Mouse (Mus musculus) kidney, postnatal 0 days (tissue): ENCODE measurements at regions not wholly inside any gene's neighbourhood (a gene's known extent, or its start where the extent isn't known, plus 50 kb on each side); places are given as distances from the start of the nearest gene placed in this dataset.

Source experiments
- ATAC-seq: fragments of 200-750 bp; cut with Nextera tagmentation; replicated peaks from 2 replicates; pipeline ENCODE4 v1.8.0; 2017; ENCODE audit warnings: low read depth, moderate number of reproducible peaks, moderate TSS enrichment, moderate library complexity; ENCODE audit not compliant: low FRiP score
- DNase-seq: peaks from one replicate; pipeline ENCODE4 v3.0.0-alpha.2; 2016; ENCODE audit warnings: low spot score
- H3K27ac ChIP-seq: fragments of 300-500 bp; sonication (generic); 2 replicates; pipeline ENCODE4 v1.5.1; 2014; ENCODE audit warnings: mild to moderate bottlenecking
- H3K27me3 ChIP-seq: fragments of 300-500 bp; sonication (generic); 2 replicates; pipeline ENCODE4 v1.6.1; 2014; ENCODE audit warnings: low read length, mixed read lengths; ENCODE audit not compliant: insufficient read depth
- H3K36me3 ChIP-seq: fragments of 300-500 bp; sonication (generic); 2 replicates; pipeline ENCODE4 v1.6.1; 2014; ENCODE audit warnings: low read length, mixed read lengths; ENCODE audit not compliant: insufficient read depth
- H3K4me1 ChIP-seq: fragments of 300-500 bp; sonication (generic); replicated peaks from 2 replicates; pipeline ENCODE4 v1.6.1; 2014; ENCODE audit warnings: antibody characterized with exemption, low read length, mixed read lengths; ENCODE audit not compliant: insufficient read depth
- H3K4me2 ChIP-seq: fragments of 300-500 bp; sonication (generic); 2 replicates; pipeline ENCODE4 v1.6.1; 2014; ENCODE audit warnings: mild to moderate bottlenecking, low read length, moderate library complexity, mixed read lengths
- H3K4me3 ChIP-seq: fragments of 300-500 bp; sonication (generic); replicated peaks from 2 replicates; pipeline ENCODE4 v1.5.1; 2014; ENCODE audit warnings: low read depth, low read length
- H3K9ac ChIP-seq: fragments of 300-500 bp; sonication (generic); 2 replicates; pipeline ENCODE4 v1.6.1; 2014; ENCODE audit warnings: low read depth, low read length
- H3K9me3 ChIP-seq: fragments of 300-500 bp; sonication (generic); replicated peaks from 2 replicates; pipeline ENCODE4 v1.6.1; 2016; ENCODE audit warnings: low read length, inconsistent platforms, mixed read lengths
- CTCF ChIP-seq: IDR thresholded peaks from 2 replicates; pipeline ENCODE4 v1.5.1; 2016; ENCODE audit warnings: antibody characterized with exemption, low read depth, mild to moderate bottlenecking, moderate library complexity
- WGBS: fragments of 180-500 bp; shearing (Covaris S2); extraction: QIAGEN DNeasy Blood & Tissue Kit; methylation state at CpG from one replicate; pipeline ENCODE4 v1.1.7; 2014; 5-methylcytosine and 5-hydroxymethylcytosine counted together

DNA sequence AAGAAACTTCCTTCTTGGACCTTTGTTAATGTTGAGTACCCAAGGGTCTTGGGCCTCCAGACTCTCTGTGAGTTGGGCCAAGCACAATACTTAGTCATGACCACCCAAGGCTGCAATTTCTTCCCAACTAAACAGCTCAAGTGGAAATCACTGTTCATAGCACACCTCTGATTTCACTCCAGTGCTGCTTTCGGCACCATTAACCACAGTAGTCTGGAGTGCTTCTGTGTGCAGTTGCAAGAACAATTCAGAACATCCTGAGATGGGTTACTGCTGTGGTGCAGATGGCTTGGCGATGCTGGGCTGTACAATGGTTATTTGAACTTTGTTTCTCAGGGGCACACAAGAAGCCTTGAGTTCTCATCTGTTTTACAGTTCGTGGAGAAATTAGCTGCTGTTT lies 556.5 kb upstream of the Mpdz start:
- no peak overlapping the region for H3K27ac ChIP-seq
- TF ChIP-seq CTCF = no peak
- 0 out of 2 replicates have a peak, but pooled peaks cover 7% of the 10 kb centered on the region for H3K4me1 ChIP-seq
- H3K4me3 ChIP-seq = no peak overlapping the region
- DNase-seq (no peak), ATAC-seq (no peak)
- no peaks in the 10 kb centered on the region for H3K36me3 ChIP-seq
- no peaks in the 10 kb centered on the region for H3K27me3 ChIP-seq
- no peaks in the 10 kb centered on the region for H3K9me3 ChIP-seq
- no peak overlapping the region for H3K4me2 ChIP-seq
- H3K9ac ChIP-seq = no peak overlapping the region
- whole genome bisulfite sequencing = 76% methylated on average over 3 of the region's 3 CpGs

DNA sequence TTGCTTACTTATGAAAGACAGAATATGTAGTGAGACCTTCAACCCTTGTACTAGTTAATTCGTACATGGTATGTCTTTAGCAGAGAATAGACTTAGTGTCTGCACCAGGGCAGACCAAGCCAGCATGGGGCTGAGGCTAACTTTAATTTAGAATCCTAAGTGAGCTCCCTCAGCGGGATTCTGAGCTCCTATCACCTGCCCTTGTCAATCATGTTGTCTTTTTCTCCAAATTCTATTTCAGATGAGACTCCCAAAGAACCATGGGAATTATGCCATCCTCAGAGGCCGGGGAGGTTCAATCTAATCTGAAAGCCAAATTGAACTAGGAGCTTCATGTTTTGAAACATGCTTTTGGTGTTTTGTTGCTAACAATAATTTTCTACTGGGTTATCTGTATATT lies 553.8 kb upstream of the Mpdz start:
- Histone ChIP-seq H3K4me1 (0 out of 2 replicates have a peak, but pooled peaks cover 5% of the 10 kb centered on the region), H3K9ac (no peak overlapping the region), H3K9me3 (no peaks in the 10 kb centered on the region), H3K4me2 (no peak overlapping the region), H3K27ac (no peak overlapping the region), H3K27me3 (no peaks in the 10 kb centered on the region), H3K36me3 (no peaks in the 10 kb centered on the region), H3K4me3 (no peak overlapping the region)
- no peak for TF ChIP-seq CTCF
- no peak for DNase-seq
- ATAC-seq = no peak
- WGBS = 82% methylated on average over 3 of the region's 3 CpGs

DNA sequence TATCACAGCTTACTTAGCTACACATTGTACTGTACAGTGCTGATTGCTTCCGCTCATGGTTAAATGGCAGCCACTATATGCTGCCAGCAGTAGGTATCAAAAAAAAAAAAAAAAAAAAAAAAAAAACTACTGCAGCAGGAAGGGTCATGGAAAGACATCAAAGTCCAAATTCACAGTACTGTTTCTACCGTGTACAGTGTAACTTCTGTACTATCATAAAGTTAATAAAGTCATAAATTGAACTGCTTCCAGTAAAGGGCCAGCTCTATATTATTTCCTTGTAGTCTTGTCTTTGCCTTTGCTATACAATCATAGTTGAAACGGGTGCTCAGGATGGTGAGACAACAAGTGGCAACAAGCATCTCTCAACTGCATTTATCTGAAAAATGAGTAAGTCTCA lies 552.6 kb upstream of the Mpdz start:
- Histone ChIP-seq H3K36me3 (no peaks in the 10 kb centered on the region), H3K27ac (no peak overlapping the region), H3K9ac (no peak overlapping the region), H3K27me3 (no peaks in the 10 kb centered on the region), H3K4me1 (no peaks in the 10 kb centered on the region), H3K4me2 (no peak overlapping the region), H3K9me3 (no peaks in the 10 kb centered on the region), H3K4me3 (no peak overlapping the region)
- 86% methylated on average over 3 of the region's 3 CpGs for WGBS
- DNase-seq (no peak), ATAC-seq (no peak)
- no peak for TF ChIP-seq CTCF

DNA sequence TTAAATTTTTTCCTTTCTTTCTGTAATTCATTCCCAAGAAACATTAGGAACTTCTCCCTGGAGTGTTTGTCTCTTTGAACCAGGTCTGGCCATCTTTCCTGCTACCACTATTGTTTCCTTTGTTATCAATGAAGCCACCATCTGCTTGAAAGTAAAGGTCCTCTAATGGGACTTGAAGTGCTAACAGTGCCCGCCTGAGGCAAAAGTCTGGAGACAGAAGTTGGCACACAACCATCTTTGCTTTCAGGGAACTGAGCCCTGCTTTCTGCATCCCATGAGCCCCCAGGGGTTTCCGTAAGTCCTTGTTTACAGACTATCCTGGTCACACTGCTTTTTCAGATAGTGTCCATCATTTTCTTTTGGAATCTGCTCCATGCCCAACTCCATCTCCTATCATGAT lies 546.2 kb upstream of the Mpdz start:
- DNase-seq = no peak
- 93% methylated on average over 2 of the region's 2 CpGs for WGBS
- H3K27me3 ChIP-seq = no peaks in the 10 kb centered on the region
- no peak for ATAC-seq
- no peak overlapping the region for H3K27ac ChIP-seq
- H3K9me3 ChIP-seq = no peaks in the 10 kb centered on the region
- no peak overlapping the region for H3K9ac ChIP-seq
- H3K4me3 ChIP-seq = no peak overlapping the region
- TF ChIP-seq CTCF = no peak
- no peaks in the 10 kb centered on the region for H3K36me3 ChIP-seq
- no peak overlapping the region for H3K4me2 ChIP-seq
- no peaks in the 10 kb centered on the region for H3K4me1 ChIP-seq

DNA sequence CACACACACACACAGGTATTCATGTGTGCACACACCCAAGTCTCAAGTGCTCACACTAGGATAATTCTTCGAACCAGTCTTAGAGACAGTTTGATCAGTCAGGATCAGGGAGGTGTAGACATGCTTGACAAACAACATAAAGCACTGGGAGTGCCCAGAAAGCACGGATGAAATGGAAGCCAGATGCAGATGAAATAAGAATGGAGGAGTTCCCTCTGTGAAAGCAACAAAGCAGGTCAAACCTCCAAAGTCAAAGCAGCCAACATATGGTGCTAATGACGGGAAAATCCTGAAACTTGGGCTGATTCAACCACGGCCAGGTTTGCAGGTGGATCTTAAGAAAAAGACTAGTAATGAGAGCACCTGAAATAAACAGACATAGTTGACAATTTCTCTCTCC lies 544.0 kb upstream of the Mpdz start:
- Histone ChIP-seq H3K36me3 (no peaks in the 10 kb centered on the region), H3K4me2 (no peak overlapping the region), H3K9me3 (no peaks in the 10 kb centered on the region), H3K4me1 (no peaks in the 10 kb centered on the region), H3K27me3 (no peaks in the 10 kb centered on the region), H3K9ac (no peak overlapping the region), H3K27ac (no peak overlapping the region), H3K4me3 (no peak overlapping the region)
- 63% methylated on average over 4 of the region's 4 CpGs for WGBS
- ATAC-seq (no peak), DNase-seq (no peak)
- TF ChIP-seq CTCF = no peak

DNA sequence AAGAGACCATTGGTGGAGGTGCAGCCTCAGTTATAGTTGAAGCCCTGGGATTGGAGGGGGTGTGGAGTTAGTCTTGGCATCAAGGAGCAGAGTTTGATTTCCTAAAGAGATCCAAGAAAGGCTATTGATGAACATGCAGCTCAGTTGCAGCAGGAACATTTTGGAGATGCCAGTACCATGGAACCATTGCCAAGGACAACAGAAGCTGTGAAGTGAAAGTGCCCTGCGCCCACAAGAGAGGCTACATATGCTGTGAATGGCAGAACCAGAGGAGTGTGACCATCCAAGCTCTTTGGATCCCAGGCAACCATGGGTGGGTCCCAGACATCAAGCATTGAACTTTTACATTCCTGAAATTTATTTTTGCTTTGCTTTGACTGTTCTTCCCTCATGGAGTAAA lies 539.2 kb upstream of the Mpdz start:
- no peaks in the 10 kb centered on the region for H3K36me3 ChIP-seq
- H3K4me2 ChIP-seq = no peak overlapping the region
- ATAC-seq = no peak
- 100% methylated on average over 1 of the region's 1 CpGs for WGBS
- no peak for DNase-seq
- no peak overlapping the region for H3K9ac ChIP-seq
- no peaks in the 10 kb centered on the region for H3K27me3 ChIP-seq
- no peaks in the 10 kb centered on the region for H3K9me3 ChIP-seq
- H3K4me1 ChIP-seq = no peaks in the 10 kb centered on the region
- H3K27ac ChIP-seq = no peak overlapping the region
- no peak overlapping the region for H3K4me3 ChIP-seq
- no peak for TF ChIP-seq CTCF

DNA sequence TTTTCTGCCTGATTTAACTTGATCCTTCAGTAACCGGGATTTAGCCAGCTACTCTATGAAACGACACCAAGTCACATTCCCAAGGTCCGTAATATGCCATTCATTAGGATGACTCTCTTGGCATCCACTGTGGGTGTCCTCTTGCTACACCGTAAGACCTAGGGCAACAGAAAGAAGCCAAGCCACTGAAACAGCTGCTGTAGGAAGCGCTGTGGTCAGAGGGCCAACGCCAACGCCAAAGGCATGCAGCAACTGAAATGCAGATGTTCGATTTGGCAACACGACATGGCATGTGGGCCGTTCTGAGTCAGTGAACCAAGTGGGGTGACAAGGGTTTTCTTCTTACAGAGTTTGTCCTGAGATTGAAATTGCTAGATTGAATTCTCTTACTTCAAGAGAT lies 527.9 kb upstream of the Mpdz start:
- no peak overlapping the region for H3K9ac ChIP-seq
- H3K9me3 ChIP-seq = no peaks in the 10 kb centered on the region
- DNase-seq (no peak), ATAC-seq (no peak)
- no peaks in the 10 kb centered on the region for H3K27me3 ChIP-seq
- no peak overlapping the region for H3K27ac ChIP-seq
- no peaks in the 10 kb centered on the region for H3K4me1 ChIP-seq
- TF ChIP-seq CTCF = no peak
- H3K4me2 ChIP-seq = no peak overlapping the region
- H3K4me3 ChIP-seq = no peak overlapping the region
- H3K36me3 ChIP-seq = no peaks in the 10 kb centered on the region
- 69% methylated on average over 10 of the region's 10 CpGs for WGBS
